Mouse (Mus musculus): Measurements from ENCODE around the gene Col11a1. TPM values are rescaled to one million over a fixed set of nuclear protein-coding genes. Genes with fewer than 3 reads are reported as not detected.

Gene Col11a1
- total RNA-seq (2014; fragmentation: Nextera tagmentation) (not detected in 2 replicates), total RNA-seq (2017) (not detected in 2 replicates)

GRCm38 (mm10) chr3:114029971-114030635, at the start of gene Col11a1:
Col11a1 (plus strand) TSS chr3:114030540.
- no peak for ATAC-seq (replicated peaks; ENCODE audit: low FRiP score, low TSS enrichment, poor library complexity, severe bottlenecking)

GRCm38 (mm10) chr3:113990936-113991335, 39.4 kb upstream of the Col11a1 start:
- no peak for ATAC-seq (replicated peaks; ENCODE audit: low FRiP score, low TSS enrichment, poor library complexity, severe bottlenecking)

- no peak for ATAC-seq (replicated peaks; ENCODE audit: low FRiP score, low TSS enrichment, poor library complexity, severe bottlenecking)
These were observed 546 bp downstream of the Col11a1 start for GRCm38 (mm10) chr3:114030886-114031285.

- ATAC-seq (replicated peaks; ENCODE audit: low FRiP score, low TSS enrichment, poor library complexity, severe bottlenecking) = no peak
These were observed 1.2 kb downstream of the Col11a1 start for GRCm38 (mm10) chr3:114031351-114032213.

GRCm38 (mm10) chr3:114032333-114032732, 2.0 kb downstream of the Col11a1 start:
- ATAC-seq (replicated peaks; ENCODE audit: low FRiP score, low TSS enrichment, poor library complexity, severe bottlenecking) = no peak

GRCm38 (mm10) chr3:114052406-114052805, 22.1 kb downstream of the Col11a1 start:
- no peak for ATAC-seq (replicated peaks; ENCODE audit: low FRiP score, low TSS enrichment, poor library complexity, severe bottlenecking)

GRCm38 (mm10) chr3:114053501-114053900, 23.2 kb downstream of the Col11a1 start:
- ATAC-seq (replicated peaks; ENCODE audit: low FRiP score, low TSS enrichment, poor library complexity, severe bottlenecking) = no peak

- ATAC-seq (replicated peaks; ENCODE audit: low FRiP score, low TSS enrichment, poor library complexity, severe bottlenecking) = no peak
These were observed 34.8 kb downstream of the Col11a1 start for GRCm38 (mm10) chr3:114065123-114065522.

GRCm38 (mm10) chr3:114065587-114065986, 35.2 kb downstream of the Col11a1 start:
- ATAC-seq (replicated peaks; ENCODE audit: low FRiP score, low TSS enrichment, poor library complexity, severe bottlenecking) = no peak

GRCm38 (mm10) chr3:114099335-114099734, 69.0 kb downstream of the Col11a1 start:
- ATAC-seq (replicated peaks; ENCODE audit: low FRiP score, low TSS enrichment, poor library complexity, severe bottlenecking) = no peak

- no peak for ATAC-seq (replicated peaks; ENCODE audit: low FRiP score, low TSS enrichment, poor library complexity, severe bottlenecking)
These were observed 76.8 kb downstream of the Col11a1 start for GRCm38 (mm10) chr3:114107099-114107498.

GRCm38 (mm10) chr3:114147140-114147539, 116.8 kb downstream of the Col11a1 start:
- no peak for ATAC-seq (replicated peaks; ENCODE audit: low FRiP score, low TSS enrichment, poor library complexity, severe bottlenecking)

GRCm38 (mm10) chr3:114197964-114198750, 167.8 kb downstream of the Col11a1 start:
- no peak for ATAC-seq (replicated peaks; ENCODE audit: low FRiP score, low TSS enrichment, poor library complexity, severe bottlenecking)

GRCm38 (mm10) chr3:114212255-114212654, 181.9 kb downstream of the Col11a1 start:
- ATAC-seq (replicated peaks; ENCODE audit: low FRiP score, low TSS enrichment, poor library complexity, severe bottlenecking) = no peak

GRCm38 (mm10) chr3:114216105-114216504, 185.8 kb downstream of the Col11a1 start:
- ATAC-seq (replicated peaks; ENCODE audit: low FRiP score, low TSS enrichment, poor library complexity, severe bottlenecking) = no peak

- ATAC-seq (replicated peaks; ENCODE audit: low FRiP score, low TSS enrichment, poor library complexity, severe bottlenecking) = no peak
These were observed 199.2 kb downstream of the Col11a1 start for GRCm38 (mm10) chr3:114229501-114229900.
